Mouse (Mus musculus): ENCODE measurements around the gene Tpmt. TPM values are rescaled to one million over a fixed set of nuclear protein-coding genes. Genes with fewer than 3 reads are reported as not detected.

Tpmt gene
- total RNA-seq, 4 experiments from 2014 or later, result 3.6 to 8.1 (median 5.1) TPM

DNA sequence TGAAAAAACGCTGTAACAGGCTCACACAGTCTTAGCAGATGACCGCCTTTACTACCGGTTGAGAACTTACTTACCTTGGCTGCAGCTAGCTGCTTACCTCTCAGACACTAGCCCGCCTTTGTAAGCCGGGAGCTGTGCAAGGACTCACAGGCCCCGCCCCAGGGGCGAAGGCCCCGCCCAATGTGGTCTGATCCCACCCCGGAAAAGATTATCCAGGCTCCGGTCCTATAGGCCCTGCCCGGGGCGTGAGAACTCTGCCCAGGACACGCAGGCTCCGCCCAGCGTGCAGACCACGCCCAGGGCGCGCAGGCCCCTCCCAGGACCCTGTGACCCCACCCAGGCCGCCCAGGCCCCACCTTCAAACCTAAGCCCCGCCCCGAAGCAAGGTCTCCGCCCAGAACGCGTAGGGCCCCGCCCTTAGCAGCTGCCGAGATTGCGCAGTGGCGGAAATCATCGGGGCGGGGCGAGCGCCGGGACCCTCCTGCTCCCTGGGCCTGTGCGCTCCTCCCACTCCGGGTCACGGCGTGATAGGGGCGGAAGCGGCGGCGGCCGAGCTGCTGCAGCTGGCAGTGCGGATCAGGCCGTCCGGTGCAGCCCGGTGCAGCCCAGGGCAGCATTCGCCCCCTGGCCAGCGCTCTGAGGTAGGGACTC is 1.4 kb downstream of the Tpmt start, which contains the start of gene Kdm1b:
Gene Kdm1b, plus strand, starts transcription at position 470 of the 651 bp plus-strand sequence.
- peak; percentile 98 to 99 for DNase-seq (ENCODE audit: low spot score in 2 of 2)

DNA sequence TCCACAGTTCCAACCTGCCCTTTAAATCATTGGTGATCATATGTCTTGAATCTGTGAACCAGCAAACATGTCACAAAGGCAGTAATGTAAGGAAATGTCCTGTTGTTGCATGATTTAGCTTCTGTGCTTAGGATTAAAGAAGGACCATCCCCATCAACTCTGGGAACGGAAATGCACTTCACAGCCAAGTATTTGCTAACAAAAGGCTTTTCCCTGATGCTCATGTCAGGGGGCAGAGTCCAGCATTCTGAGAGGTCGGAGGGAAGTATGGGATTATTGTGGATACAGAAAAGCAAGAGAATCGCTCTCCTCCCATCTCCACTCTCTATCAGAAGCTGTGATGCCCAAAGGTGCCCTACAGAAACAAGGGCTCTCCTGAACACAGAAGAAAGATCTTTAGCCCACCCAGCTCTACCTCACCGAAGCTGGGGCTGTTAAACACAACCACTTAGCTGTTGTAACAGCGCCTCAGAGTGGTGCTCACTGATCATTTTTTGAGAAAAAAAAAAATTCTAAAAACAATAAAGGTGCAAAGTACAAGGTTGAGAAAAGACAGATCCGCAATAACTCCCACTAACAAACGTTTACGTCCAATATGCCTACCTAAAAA is 2.4 kb downstream of the Tpmt start:
- no peak for DNase-seq (ENCODE audit: low spot score in 2 of 2)

DNA sequence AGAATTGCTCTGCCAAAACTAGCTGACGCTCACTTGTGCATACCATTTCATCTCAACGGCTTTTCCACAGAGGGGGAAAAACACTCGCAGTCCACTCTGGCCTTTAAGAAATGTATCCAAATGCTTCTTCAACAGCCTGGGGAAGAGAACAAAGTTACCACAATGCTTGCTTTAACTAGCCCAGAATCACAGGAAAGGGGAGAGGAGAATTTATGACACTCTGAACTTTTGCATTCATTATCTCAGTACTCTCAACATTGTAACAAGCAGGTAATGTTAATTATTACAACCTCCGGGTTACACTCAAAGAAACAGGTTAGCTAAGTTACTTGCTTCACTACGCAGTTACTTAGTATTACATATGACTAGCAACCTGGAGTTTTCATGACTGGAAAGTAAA is 4.5 kb downstream of the Tpmt start:
- DNase-seq (ENCODE audit: low spot score in 2 of 2), result no peak

DNA sequence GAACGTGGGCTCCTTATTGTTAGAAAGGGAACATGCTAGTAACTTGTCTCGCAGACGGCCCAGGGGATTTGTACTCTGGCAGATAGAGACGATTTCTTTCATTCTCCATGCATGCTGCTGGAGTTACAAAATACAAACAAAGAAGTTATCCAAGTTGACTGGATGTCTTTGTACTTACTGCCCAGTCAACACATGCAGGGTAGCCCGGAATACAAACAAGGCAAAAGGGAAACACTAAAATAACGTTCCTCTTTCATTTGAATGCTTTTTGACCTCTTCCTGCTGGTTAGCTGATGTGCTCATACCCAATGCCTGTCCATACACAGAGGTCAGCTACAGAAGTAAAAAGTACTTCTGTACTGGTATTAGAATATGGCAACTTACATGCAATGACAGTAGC is 6.6 kb downstream of the Tpmt start:
- DNase-seq (ENCODE audit: low spot score in 2 of 2), result no peak

DNA sequence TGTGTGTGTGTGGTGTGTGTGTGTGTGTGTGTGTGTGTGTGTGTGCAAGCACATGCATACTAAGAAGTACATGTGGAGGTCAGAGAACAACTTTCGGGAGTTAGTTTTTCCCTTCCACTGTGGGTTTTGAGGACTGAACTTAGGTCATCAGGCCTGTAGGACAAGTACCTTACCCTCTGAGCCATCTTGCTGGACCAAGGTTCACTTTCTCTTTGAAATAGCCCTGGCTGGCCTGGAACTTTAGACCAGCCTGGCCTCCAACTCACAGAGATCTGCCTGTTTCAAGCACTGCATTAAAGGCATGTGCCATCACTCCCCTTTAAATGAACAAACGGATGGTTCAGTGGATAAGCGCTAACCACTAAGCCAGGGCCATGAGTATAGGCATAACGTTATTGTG is 10.9 kb downstream of the Tpmt start:
- DNase-seq (ENCODE audit: low spot score in 2 of 2), result no peak

DNA sequence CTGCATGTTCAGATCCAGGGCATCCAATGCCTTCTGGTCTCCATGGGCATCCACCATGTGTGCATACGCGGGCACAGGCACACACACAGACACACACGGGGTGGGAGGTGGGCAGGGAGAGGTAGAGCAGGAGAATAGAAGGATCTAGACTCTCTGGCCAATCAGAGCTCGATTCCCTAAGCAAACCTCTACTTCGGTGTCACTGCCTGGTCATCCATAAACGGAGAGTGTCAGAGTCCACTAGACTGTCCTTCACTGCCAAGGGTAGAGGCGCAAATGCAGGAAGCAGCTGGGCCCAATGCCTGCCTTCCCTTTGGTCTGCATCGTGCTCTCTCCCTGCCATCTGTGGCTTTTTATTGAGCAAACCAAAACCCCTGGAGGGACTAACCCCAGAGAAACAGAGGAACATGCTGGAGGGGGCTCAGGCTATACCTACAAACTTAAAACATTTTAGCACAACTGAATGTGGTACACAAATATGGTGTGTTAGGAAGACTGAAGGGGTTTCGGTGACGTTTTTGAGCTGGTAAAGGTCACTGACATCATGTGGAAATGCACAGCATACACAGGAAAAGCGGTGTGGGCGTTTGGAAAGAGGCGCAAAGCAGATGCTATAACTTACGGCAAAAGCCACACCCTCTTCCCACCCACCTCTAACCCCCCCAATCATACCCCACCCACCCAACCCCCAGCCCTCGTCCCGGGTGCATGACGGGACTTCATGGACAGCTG is 14.0 kb downstream of the Tpmt start:
- DNase-seq (ENCODE audit: low spot score in 2 of 2), result no peak

DNA sequence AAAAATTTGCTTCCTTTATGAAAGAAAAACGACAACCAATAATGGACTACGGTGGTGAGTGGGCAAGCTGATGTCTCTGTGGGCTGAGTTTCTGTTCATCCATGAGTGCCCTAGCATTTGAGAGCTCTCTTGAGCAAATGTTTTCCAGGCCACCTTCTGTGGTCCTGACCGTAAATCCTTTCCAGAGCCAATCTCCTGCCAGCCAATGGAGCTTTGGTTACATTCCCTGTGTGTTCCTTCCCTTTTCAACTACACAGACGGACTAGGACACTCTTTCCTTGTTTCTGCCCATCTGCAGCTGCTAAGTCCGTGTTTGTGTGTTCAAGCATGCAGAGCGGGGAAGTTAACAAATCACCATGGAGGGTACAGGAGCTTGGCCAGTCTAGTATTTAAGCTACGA is 23.7 kb downstream of the Tpmt start:
- DNase-seq (ENCODE audit: low spot score in 2 of 2), result no peak

DNA sequence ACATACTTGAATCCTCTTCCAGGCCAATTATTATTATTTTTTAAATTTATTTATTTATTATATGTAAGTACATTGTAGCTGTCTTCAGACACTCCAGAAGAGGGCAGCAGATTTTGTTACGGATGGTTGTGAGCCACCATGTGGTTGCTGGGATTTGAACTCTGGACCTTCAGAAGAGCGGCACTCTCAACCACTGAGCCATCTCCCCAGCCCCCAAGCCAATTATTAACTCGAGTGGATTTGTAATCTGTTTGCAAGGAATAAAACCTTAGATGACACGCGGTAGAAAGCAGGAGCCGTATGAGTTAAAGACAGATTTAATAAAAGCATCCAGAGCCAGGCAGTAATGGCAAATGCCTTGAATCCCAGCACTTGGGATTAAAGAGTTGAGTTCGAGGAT is 24.8 kb downstream of the Tpmt start:
- DNase-seq (ENCODE audit: low spot score in 2 of 2), result no peak

DNA sequence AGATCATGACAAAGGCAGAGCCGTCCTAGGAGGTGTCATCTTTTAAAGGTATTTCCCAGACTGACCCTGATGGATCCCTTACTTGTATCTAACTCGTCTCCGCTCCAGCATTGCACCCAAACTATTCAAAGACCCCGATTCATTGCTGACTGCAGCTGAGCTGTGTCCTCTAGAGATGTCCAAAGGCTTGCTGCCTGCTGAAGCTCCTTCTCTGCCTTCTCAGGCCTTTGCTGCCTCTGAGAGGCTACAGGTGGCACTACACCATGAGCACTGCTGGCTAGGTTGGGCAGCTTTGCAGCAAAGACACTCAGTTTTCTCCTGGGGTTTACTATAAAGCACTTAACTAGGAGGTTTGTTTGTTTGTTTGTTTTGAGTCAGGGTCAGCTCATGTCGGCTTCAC is 27.3 kb downstream of the Tpmt start:
- peak; percentile 9 to 11 for DNase-seq (ENCODE audit: low spot score in 2 of 2)

DNA sequence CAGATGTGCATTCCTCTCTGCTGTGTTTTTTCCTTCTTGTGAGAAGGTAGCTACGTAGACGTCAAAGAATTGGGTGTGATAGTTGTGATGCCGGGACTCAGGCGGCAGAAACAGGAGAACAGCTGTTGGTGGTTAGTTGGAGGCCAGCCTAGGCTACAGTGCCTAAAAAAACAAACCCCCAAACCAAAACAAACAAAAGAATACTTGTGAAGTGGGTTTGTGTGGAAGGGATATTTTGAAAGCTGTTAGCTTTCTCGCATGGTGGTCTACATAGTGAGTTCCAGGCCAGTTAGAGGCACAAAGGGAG is 29.4 kb downstream of the Tpmt start:
- no peak for DNase-seq (ENCODE audit: low spot score in 2 of 2)

DNA sequence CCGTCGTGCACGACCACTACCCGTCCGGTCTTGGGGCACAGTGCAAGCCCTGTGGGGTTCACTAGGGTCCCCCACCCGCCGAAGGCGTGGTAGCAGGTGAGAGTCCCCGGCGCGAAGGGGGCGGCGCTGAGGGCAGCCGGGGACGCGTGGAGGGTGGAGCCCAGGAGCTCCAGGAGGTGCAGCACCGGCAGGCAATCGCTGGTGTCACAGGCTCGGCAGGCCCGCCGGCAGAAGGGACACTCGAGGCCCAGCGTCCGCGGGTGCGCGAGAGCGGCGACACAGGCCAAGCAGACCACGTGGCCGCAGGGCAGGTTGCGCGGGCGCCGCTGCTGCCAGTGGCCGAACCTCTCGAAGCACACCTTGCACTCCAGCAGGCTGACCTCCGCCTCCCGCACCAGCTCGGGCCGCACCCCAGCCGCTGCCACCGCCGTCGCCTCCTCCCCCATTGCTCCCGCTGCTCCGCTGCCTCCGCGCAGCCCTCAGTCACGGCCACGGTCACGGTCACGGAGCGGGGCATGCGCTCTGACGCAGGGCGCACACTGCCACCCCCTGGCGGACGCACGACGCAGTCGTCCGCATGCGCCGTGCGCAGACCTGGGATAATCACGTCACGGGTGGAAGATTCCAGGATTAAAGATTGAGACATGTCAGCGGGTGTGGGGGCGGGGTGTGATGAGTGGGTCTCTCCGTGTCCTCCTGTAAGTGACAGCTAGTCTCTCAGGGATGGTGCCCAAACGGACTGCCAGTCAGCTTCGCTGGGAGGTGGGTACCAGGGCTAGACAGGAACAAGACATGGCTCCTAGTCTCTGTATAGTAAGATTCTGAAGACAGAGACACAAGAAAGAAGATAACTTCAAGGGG is 30.0 kb downstream of the Tpmt start, which contains the start of gene Nhlrc1:
Gene Nhlrc1, minus strand, starts transcription at position 517 of the 861 bp plus-strand sequence.
- DNase-seq (ENCODE audit: low spot score in 2 of 2), result peak; percentile 64 to 65

DNA sequence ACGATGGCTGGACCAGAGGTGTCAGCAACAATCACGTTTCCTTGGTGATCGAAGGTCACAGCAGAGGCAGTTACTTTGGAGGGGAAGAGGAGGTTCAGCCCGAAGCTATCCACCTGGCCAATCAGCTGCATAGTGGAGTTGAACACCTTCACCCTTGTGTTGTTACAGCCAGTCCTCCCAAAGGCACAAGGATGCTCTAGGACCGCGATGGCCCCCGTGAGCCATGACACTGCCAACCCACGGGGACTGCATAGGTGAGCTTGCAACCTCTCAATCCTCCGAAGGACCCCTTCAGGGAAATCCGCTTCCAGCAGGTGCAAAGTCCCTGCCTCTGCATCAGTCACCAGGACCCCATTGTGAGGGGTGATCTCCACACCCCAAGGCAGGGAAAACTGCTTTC is 30.8 kb downstream of the Tpmt start:
- no peak for DNase-seq (ENCODE audit: low spot score in 2 of 2)

DNA sequence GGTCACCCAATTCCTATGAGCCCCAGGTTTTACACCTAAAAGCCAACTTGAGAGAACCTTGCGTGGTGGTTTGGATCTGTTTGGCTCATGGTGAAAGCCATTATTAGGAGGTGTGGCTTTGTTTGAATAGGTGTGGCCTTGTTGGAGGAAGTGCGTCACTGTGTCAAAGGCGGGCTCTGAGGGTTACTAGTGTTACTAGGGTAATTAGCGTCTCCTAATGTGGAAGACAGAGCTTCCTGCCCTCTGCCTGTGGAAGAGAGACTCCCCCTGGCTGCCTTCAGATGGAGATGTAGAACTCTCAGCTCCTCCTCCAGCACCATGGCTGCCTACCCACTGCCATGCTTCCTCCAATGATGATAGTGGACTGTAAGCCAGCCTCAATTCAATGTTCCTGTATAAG is 42.9 kb downstream of the Tpmt start:
- no peak for DNase-seq (ENCODE audit: low spot score in 2 of 2)

DNA sequence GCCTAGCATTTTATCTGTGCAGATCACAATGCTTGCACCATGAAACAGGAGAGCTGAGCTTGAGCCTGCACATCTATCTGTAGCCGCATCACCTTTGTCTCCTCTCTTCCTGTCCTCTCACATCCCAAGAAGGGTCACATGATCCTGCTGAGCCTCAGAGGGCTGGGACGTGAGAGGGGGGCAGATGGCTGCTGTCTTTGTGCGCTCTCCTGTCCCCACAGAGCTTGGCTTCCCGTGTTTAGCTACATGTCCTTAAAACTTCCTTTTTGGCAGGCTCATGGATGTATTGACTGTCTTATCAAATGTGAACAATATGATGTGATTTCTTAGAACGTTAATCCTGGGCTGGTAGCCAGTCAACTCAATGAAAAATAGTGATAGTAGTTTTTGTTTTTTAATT is 45.0 kb downstream of the Tpmt start:
- DNase-seq (ENCODE audit: low spot score in 2 of 2), result no peak

DNA sequence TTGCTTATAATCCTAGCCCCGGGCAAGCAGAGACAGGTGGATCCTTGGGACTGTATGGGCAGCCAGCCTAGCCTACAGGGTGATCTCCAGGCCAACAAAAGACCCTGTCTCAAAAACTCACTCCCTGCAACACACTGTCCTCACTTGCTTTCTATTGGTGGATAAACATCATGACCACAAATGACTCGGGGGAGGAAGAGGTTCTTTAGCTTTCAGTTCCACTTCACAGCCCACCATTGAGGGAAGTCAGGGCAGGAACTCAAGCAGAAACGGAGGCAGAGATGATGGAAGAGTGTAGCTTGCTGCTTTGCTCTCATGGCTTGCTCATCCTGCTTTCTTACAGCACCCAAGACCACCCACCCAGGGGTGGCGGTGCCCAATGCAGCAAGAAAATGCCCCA is 47.2 kb downstream of the Tpmt start:
- DNase-seq (ENCODE audit: low spot score in 2 of 2), result no peak

DNA sequence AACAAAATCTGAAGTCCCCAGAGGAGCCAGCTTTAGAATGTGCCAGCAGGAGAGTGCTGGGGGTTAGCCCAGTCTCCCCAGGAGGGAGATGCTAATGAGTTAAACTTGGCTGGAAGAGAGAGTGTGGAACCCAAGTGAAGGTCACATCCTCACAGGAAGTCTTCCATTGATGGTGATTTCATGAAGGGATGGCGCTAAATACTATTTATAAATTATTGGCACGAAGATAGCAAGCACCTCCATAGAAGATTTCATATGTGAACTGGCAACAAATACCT is 51.3 kb downstream of the Tpmt start:
- no peak for DNase-seq (ENCODE audit: low spot score in 2 of 2)

DNA sequence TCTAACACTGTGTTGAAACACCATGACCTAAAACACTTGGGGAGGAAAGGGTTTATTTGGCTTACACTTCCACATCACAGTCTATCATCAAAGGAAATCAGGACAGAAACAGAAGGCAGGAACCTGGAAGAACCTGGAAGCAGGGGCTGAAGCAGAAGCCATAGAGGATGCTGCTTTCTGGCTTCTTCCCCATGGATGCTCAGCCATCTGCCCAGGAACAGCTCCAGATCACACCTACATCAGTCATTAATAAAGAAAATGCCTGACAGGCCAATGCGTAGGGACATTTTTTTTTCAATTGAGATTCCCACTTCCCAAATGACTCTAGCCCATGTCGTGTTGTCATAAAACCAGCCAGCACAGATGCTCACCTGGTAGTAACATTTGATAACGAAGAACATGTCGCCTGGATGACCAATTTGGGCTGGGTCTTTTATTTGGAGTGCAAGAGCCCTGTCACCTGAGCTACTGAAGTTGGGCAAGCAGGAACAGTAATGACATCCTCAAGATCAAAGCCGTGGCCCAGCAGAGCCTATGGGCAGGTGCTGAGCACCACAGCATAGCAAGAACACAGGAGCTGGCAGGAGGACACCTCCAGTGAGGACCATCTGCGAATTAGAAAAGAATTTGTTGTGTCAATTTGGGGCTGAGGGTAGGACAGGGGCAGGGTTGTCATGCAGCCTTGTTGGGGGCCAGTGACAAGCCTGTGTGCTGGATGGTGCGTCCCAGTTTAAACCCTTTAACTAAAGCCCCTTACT is 51.8 kb downstream of the Tpmt start:
- DNase-seq (ENCODE audit: low spot score in 2 of 2), result no peak

DNA sequence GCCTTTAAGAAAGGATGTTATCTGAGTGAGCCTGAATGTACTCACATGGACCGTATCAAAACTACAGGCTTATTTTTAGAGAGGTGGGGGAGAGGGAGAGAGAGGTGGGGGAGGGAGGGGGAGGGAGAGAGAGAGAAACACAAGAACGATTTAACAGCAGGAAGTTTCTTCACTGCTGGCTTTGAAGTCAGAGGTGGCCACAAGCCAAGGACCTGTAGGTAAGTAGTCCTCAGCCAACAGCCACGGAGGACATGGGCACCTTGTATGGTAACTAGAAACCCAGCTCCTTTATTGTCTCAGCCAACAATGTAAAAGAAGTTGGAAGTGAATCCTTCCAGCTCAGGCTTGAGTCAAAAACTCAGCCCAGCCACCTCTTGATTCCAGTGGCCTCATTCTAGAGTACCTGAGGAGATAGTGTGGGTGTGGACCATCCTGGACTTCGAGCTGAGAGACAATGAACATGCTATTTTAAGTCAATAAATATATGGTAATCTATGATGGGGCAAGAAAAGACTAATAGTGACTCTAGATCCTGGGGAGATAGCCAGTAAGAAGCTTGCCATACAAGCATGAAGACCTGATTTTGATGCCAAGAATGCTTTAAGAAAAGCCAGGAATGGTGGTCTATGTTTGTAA is 54.0 kb downstream of the Tpmt start:
- DNase-seq (ENCODE audit: low spot score in 2 of 2), result no peak

DNA sequence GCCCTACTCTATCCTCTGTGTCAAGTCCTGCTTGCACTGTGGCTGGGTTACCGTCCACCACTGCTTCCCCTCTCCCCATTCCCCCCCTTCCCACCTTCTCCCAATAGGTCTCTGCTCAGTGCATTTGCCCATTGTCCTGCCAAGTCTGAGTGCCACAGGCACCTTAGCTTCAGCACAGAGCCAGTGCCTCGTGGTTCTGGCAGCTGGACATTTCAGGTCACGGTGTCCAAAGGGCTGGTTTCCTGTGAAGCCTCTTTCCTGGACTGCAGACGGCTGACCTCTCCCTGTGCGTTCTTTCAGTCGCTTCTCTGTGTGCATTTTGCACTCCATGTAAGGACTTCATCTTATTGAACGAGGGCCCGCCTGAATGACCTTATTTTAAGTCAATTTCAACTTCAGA is 56.6 kb downstream of the Tpmt start:
- DNase-seq (ENCODE audit: low spot score in 2 of 2), result no peak

DNA sequence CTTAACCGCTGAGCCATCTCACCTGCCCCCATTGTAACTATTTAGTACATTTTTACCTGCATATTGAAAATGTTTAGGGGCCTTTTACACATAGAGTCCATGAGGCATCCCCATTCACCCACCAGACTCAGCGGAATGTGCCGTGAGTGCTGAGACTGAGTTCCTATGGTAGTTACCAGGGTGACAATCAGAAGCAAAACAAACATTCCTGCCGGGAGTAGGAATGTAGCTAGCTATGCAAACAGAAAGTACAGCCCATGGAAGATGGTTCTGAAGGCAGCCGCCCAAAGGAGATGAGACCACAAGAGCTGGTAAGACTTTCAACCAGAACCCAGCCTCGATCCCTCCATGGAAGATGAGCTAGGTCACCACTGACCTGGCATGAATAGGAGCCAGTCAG is 58.3 kb downstream of the Tpmt start:
- no peak for DNase-seq (ENCODE audit: low spot score in 2 of 2)

DNA sequence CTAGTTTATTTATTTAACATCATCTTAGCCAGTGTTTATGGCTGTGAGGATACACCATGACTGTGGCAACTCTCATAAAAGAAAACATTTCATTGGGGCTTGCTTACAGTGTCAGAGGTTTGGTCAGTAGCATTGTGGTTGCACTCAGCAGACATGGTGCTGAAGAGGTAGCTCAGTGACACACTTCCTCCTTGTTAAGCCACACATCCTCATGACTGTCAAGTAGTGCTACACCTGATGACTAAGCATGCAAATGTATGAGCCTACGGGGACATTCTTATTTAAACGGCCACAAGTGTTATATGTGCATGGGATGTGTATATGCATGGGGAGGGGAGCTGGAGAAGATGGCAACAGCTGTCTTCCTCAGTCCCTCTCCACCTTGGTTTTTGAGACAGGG is 60.7 kb downstream of the Tpmt start:
- DNase-seq (ENCODE audit: low spot score in 2 of 2), result no peak
